Mouse (Mus musculus) cerebellum, adult 2 months (tissue): ENCODE data around the gene Sdk2.

Experiments
- CTCF ChIP-seq: fragments of 200-500 bp; IDR thresholded peaks from 2 replicates; pipeline ENCODE4 v1.5.1; 2011; ENCODE audit warnings: low read depth, mild to moderate bottlenecking, control low read depth, low read length, moderate library complexity, borderline replicate concordance; ENCODE audit not compliant: insufficient read depth
- POLR2A ChIP-seq: fragments of 200-500 bp; IDR thresholded peaks from 2 replicates; pipeline ENCODE4 v1.6.1; 2011; ENCODE audit warnings: low read length, control low read depth, borderline replicate concordance; ENCODE audit not compliant: insufficient read depth

DNA sequence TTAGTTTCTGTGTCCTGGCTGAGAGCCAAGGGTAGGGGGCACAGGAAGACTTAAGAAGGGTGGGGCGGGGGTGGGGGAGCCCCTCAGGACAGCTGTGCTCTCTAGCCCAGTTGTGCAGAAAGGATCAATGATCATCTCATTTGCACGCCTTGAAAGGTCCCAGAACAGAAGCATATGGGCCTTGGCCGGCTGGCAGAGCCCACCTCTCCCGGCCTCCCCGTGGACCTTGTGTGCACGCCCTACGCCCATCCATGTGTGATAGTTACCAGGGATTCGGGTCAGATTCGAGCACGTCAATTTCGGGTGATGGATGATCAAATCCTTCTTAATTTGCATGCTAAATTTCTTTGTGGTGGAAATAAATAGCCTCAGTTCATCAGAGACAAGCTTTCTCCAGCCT lies 136.7 kb downstream of the Sdk2 start:
- no peak for TF ChIP-seq CTCF
- no peak for TF ChIP-seq POLR2A
